ENCODE assay signal across 18 mouse cellular contexts in the genomic region with DNA sequence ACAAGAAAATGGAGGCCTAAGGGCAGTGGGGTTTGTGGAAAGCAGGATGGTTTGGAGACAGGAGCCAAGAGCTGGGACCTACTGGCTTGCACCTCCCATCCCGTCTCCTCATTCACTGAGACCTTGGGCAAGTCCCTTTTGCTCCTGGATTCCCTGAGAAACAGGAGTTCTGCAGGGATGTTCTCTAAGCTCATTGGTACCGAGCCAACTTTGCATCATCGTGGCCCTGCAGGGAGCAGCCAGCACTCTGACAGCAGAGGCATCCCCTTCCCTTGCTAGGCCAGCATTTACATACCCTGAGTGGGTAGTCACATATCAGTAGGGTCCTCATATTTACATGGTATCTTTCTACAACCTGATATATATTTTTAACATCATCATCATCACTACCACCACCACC. TPM values are rescaled to one million over a fixed set of nuclear protein-coding genes. Genes with fewer than 3 reads are reported as not detected.
DNase-seq lines count a peak whose midpoint lies in the region; TF ChIP-seq lines count a peak whose summit lies in the region.
"Had no signal": no experiment of that assay in that cellular context is flagged by ENCODE, and none has a peak within 500 bp of the region (broad histone marks: within the 10 kb centered on the region; RNA-seq: fewer than 3 reads in every experiment).

No protein-coding gene starts in this region.

- H3K9me3 ChIP-seq in heart, embryonic 10.5 days: peaks cover 1% of the 10 kb centered on the region; the same call in 1 of the 2 replicates
- H3K9me3 ChIP-seq: embryonic facial prominence, embryonic 13.5 days; embryonic facial prominence, embryonic 15.5 days; forebrain, embryonic 13.5 days; forebrain, embryonic 15.5 days; G1E had no signal

- H3K4me3 ChIP-seq in heart, embryonic 10.5 days: no peak overlapping the region
- H3K4me3 ChIP-seq in myocyte: no peak overlapping the region
- H3K4me3 ChIP-seq: embryonic facial prominence, embryonic 13.5 days; embryonic facial prominence, embryonic 15.5 days; erythroblast, embryonic 14.5 days; forebrain, embryonic 13.5 days; forebrain, embryonic 15.5 days had no signal

- peaks cover 44% of the 10 kb centered on the region for H3K4me1 ChIP-seq in heart, embryonic 10.5 days
- H3K4me1 ChIP-seq: forebrain, embryonic 15.5 days had no signal

- H3K27ac ChIP-seq in heart, embryonic 10.5 days: 0 out of 2 replicates have a peak overlapping the region, but pooled peaks have one; percentile 36
- H3K27ac ChIP-seq: embryonic facial prominence, embryonic 13.5 days; forebrain, embryonic 13.5 days; forebrain, embryonic 15.5 days had no signal

- no peak overlapping the region for H3ac ChIP-seq in myocyte (ENCODE audit: control insufficient read depth, insufficient read length)

- WGBS in heart, embryonic 10.5 days: 86% methylated on average over 3 of the region's 3 CpGs

- peaks cover 88% of the 10 kb centered on the region for H3K36me3 ChIP-seq in heart, embryonic 10.5 days
- no peaks in the 10 kb centered on the region for H3K36me3 ChIP-seq in myocyte (ENCODE audit: control insufficient read depth, insufficient read depth)
- H3K36me3 ChIP-seq: forebrain, embryonic 15.5 days had no signal

- no peaks in the 10 kb centered on the region for H3K27me3 ChIP-seq in heart, embryonic 10.5 days (ENCODE audit: insufficient read depth, poor library complexity, severe bottlenecking)
- no peaks in the 10 kb centered on the region for H3K27me3 ChIP-seq in myocyte (ENCODE audit: control insufficient read depth, insufficient read depth, insufficient read length)
- H3K27me3 ChIP-seq: embryonic facial prominence, embryonic 13.5 days; embryonic facial prominence, embryonic 15.5 days; forebrain, embryonic 13.5 days; forebrain, embryonic 15.5 days; Patski had no signal

- no peaks in the 10 kb centered on the region for H3K79me2 ChIP-seq in myocyte (ENCODE audit: control insufficient read depth, insufficient read depth)

- peak overlapping the region; percentile 47 for H3K4me2 ChIP-seq in myocyte (ENCODE audit: low read depth)
- H3K4me2 ChIP-seq: embryonic facial prominence, embryonic 13.5 days; embryonic facial prominence, embryonic 15.5 days; forebrain, embryonic 13.5 days; forebrain, embryonic 15.5 days had no signal

- no peak for TF ChIP-seq POLR2A in myocyte (IDR thresholded peaks at IDR 0.05; ENCODE audit: insufficient read length, low read depth)

- intact Hi-C loops in heart, postnatal 14 days (cut with DNase I): no loop called here

- DNase-seq in heart, adult 11 months: peak; percentile 89
- no peak for DNase-seq in heart, postnatal 14 days
- DNase-seq in heart, embryonic 10.5 days (ENCODE audit: low spot score): no peak
- no peak for DNase-seq in heart, adult 9 months (ENCODE audit: low spot score in 2 of 2)
- peak; percentile 47 for DNase-seq in MN1 (ENCODE audit: low spot score)
- DNase-seq in ovary, postnatal 14 days (ENCODE audit: low spot score): no peak
- no peak for DNase-seq in cerebellum, adult 11 months
- DNase-seq: B cell, adult 2 months; embryo, embryonic 11 days; forebrain, postnatal 0 days had no signal

TF ChIP-seq in myocyte, 11 proteins besides CTCF, POLR2A, EP300 and RAD21:
- TF ChIP-seq MAX (IDR thresholded peaks at IDR 0.05; ENCODE audit: low read depth) (no peak), MYOG (IDR thresholded peaks at IDR 0.05; ENCODE audit: control insufficient read depth in 1 of 3, insufficient read depth in 1 of 3, insufficient read length in 2 of 3, low read depth in 2 of 3) (no peak), TCF12 (IDR thresholded peaks at IDR 0.05; ENCODE audit: insufficient read depth, poor library complexity, severe bottlenecking) (no peak), E2F4 (IDR thresholded peaks at IDR 0.05; ENCODE audit: insufficient read depth) (no peak)

RNA-seq across cellular contexts. Expression of a gene that starts 25.4 kb away (rescaled TPM):
- total RNA-seq in heart, postnatal 14 days (2021): 100 to 1,000 TPM; 181 to 209 TPM
- 134 and 256 TPM in 2 replicates for polyA plus RNA-seq in heart, embryonic 10.5 days (2016; fragmentation: Nextera tagmentation; extraction: Ambion mirVana)
- 61.0 TPM for polyA plus RNA-seq in myocyte (2012; fragmentation: generic; extraction: Trizol)

Comparison
In these comparisons a context has a peak if more than half of its experiments do, and no peak if none do; other contexts are left out.
1. DNase-seq: peak in heart, adult 11 months (single experiment) and MN1 (single experiment); none in heart, postnatal 14 days (0 of 2), heart, embryonic 10.5 days (single experiment), heart, adult 9 months (0 of 2), ovary, postnatal 14 days (single experiment) and cerebellum, adult 11 months (single experiment).